Mouse (Mus musculus) limb, embryonic 10.5 days (tissue): ENCODE measurements at regions not wholly inside any gene's neighbourhood (a gene's known extent, or its start where the extent isn't known, plus 50 kb on each side); places are given as distances from the start of the nearest gene placed in this dataset.
A peak's percentile ranks its signal among the peaks of the same experiment; 100 is the strongest.

ENCODE experiments used
- DNase-seq: peaks from one replicate; pipeline ENCODE4 v3.0.0-alpha.2; 2017; ENCODE audit warnings: low spot score
- H3K27ac ChIP-seq: fragments of 300-500 bp; sonication (generic); 2 replicates; pipeline ENCODE4 v1.5.1; 2016; ENCODE audit warnings: mild to moderate bottlenecking
- H3K27me3 ChIP-seq: fragments of 300-500 bp; sonication (generic); 2 replicates; pipeline ENCODE4 v1.6.1; 2016; ENCODE audit warnings: low read depth, mild to moderate bottlenecking; ENCODE audit not compliant: poor library complexity, severe bottlenecking
- H3K36me3 ChIP-seq: fragments of 300-500 bp; sonication (generic); 2 replicates; pipeline ENCODE4 v1.6.1; 2016; ENCODE audit warnings: mild to moderate bottlenecking, moderate library complexity
- H3K4me1 ChIP-seq: fragments of 300-500 bp; sonication (generic); 2 replicates; pipeline ENCODE4 v1.6.1; 2016
- H3K4me3 ChIP-seq: fragments of 300-500 bp; sonication (generic); 2 replicates; pipeline ENCODE4 v1.5.1; 2016; ENCODE audit warnings: mild to moderate bottlenecking, moderate library complexity
- H3K9me3 ChIP-seq: fragments of 300-500 bp; sonication (generic); replicated peaks from 2 replicates; pipeline ENCODE4 v1.6.1; 2016; ENCODE audit warnings: mild to moderate bottlenecking
- WGBS: fragments of 180-500 bp; shearing (Covaris S2); methylation state at CpG from one replicate; pipeline ENCODE4 v1.1.7; 2016; 5-methylcytosine and 5-hydroxymethylcytosine counted together

DNA sequence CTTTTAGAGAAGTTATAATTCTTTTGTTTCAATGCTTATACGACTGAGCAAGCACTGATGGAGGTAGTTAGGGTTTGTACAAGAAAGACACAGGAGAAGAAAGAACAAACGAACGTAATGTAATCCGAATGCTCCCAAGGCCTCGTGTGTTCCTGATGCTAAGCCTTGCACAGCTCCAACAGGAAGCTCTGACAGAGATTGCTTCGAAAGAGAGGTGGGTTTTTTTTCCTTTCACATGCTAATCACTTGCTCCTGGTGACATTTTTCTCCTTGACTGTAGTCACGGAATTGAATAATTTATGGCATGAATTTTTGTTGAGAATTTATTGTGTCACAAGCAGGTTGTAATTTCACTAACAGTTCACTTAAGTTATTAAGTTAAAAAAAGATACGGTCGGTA is 150.8 kb upstream of the Psmd7 start:
- H3K36me3 ChIP-seq: no peaks in the 10 kb centered on the region
- DNase-seq: no peak
- H3K9me3 ChIP-seq: 0 out of 2 replicates have a peak, but pooled peaks cover 5% of the 10 kb centered on the region
- H3K4me3 ChIP-seq: no peak overlapping the region
- no peaks in the 10 kb centered on the region for H3K4me1 ChIP-seq
- WGBS: 80% methylated on average over 9 of the region's 9 CpGs
- no peaks in the 10 kb centered on the region for H3K27me3 ChIP-seq
- no peak overlapping the region for H3K27ac ChIP-seq

DNA sequence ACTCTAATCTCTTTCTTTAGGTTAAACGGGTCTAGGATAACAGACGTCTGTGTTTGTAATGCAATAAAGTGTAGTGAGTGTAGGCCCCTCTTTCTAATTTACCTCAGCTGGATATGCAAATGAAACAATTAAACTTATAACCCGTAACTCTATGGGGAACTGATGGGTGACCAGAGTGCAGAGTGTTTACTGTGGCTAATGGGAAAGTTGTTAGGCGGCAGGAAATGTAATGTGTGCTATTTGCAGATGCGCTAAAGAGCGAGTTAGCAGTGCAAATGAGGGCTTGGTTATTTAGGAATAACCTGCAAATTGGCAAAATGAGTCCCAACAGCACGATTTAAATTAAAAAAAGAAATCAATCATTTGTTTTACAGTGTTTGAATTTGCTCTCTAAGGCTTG is 168.8 kb upstream of the Psmd7 start:
- DNase-seq: no peak
- Histone ChIP-seq H3K9me3 (no peaks in the 10 kb centered on the region), H3K27me3 (no peaks in the 10 kb centered on the region), H3K4me1 (no peaks in the 10 kb centered on the region), H3K36me3 (no peaks in the 10 kb centered on the region), H3K4me3 (no peak overlapping the region), H3K27ac (no peak overlapping the region)
- WGBS: 77% methylated on average over 7 of the region's 7 CpGs

DNA sequence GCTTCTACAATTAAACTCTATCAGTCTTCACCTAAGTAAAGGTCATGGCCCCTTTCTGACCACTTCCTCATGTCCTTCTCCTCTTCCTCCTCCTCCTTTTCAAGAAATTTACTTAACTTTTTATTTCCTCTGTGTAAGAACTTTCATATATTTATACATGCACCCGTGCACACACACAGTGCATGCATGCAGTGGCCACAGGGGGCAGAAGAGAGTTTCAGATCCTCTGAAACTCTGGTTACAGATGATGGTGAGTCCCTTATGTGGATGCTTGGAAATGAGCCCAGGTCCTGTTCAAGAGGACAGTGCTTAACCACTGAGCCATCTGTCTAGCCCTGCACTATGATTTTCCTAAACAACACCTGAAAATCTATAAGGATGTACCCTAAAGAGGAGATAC is 170.4 kb upstream of the Psmd7 start:
- H3K27me3 ChIP-seq: no peaks in the 10 kb centered on the region
- DNase-seq: no peak
- WGBS: 78% methylated on average over 1 of the region's 1 CpGs

DNA sequence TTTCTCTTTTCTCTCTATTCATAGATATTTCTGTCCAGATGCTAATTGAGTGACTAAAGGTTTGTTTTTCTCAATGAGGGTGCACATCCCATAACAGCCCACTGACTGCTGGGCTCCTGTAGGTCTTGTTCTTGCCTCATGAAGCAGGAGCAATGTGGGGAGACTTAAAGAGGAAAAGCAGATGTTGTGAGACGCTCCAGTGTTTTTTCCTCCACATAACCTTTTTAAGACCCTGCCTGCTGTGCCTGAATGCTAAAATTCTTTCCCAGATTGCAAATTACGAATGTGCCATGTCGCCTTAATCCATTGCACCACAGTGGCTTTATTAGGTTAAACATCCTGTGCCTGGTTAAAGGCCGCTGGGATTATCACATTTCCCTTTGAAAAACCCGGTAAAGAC is 165.5 kb upstream of the Zfhx3 start:
- H3K27ac ChIP-seq: no peak overlapping the region
- 12% methylated on average over 5 of the region's 5 CpGs for WGBS
- H3K36me3 ChIP-seq: no peaks in the 10 kb centered on the region
- no peaks in the 10 kb centered on the region for H3K27me3 ChIP-seq
- no peaks in the 10 kb centered on the region for H3K9me3 ChIP-seq
- DNase-seq: no peak
- peaks cover 23% of the 10 kb centered on the region for H3K4me1 ChIP-seq
- H3K4me3 ChIP-seq: 0 out of 2 replicates have a peak overlapping the region, but pooled peaks have one; percentile 6

More for the DNA sequence above, 170.4 kb upstream of the Psmd7 start:
- no peak overlapping the region for H3K4me3 ChIP-seq
- no peak overlapping the region for H3K27ac ChIP-seq
- H3K9me3 ChIP-seq: no peaks in the 10 kb centered on the region
- no peaks in the 10 kb centered on the region for H3K4me1 ChIP-seq
- H3K36me3 ChIP-seq: no peaks in the 10 kb centered on the region

DNA sequence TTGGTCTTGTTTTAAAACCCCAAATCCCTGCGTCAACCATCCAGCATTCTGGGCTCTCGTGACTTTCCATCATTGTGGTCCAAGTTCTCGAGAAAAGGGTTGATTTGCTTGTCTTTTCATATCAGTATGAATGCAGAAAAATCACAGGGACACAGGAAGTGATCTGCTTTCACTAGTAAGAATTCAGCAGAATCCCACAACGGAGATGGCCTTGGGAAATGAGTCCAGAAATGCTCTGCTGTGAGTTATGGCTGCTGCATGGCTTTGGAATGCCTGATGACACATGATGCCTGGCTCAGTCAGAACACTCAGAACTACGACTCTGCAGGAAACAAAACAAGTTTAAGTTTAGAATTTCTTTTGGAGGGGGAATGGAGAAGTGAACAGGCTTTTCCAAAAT is 156.7 kb upstream of the Zfhx3 start:
- H3K36me3 ChIP-seq: no peaks in the 10 kb centered on the region
- DNase-seq: no peak
- no peaks in the 10 kb centered on the region for H3K27me3 ChIP-seq
- no peaks in the 10 kb centered on the region for H3K4me1 ChIP-seq
- 82% methylated on average over 5 of the region's 5 CpGs for WGBS
- no peak overlapping the region for H3K4me3 ChIP-seq
- H3K9me3 ChIP-seq: no peaks in the 10 kb centered on the region
- H3K27ac ChIP-seq: no peak overlapping the region

DNA sequence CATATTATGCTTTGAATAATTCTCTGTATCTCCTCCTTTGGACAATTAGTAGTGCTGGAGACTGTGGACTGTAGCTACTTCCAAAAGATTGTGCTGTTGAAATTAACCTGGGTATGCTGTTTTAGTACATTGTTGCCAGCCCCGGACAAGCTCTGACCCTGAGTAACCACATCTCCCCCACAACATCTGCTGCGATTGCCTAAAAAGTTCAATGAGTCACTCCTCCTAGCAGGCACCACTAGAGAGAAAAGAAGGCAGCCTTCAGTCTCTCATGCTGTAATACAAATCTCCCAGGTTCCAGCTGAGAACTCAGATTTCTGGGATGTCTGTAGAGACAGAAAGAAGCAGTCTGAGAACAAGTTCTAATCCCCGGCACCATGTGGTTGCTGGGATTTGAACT is 150.2 kb upstream of the Zfhx3 start:
- Histone ChIP-seq H3K4me3 (no peak overlapping the region), H3K36me3 (no peaks in the 10 kb centered on the region), H3K27ac (no peak overlapping the region), H3K27me3 (no peaks in the 10 kb centered on the region), H3K4me1 (no peaks in the 10 kb centered on the region), H3K9me3 (no peaks in the 10 kb centered on the region)
- no peak for DNase-seq
- WGBS: 86% methylated on average over 3 of the region's 3 CpGs

DNA sequence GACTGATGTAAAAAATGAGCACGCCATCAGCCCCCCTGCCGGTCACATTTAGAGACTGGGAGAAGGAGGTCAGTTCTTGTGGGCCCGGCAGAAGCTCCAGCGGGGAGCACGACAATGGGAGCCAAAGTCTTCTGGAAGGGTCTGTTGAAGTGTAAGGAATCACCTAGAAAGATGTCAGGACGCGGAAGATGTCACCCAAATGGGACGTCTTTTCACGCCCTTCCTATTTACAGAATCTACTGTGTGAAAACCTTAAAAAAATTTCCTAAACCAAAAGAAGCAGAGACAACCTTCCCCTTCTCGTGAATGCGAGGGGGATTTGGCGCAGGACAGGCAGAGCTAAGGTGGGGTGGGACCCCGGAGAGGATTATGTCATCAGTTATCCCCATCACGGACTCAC is 127.5 kb upstream of the Zfhx3 start:
- Histone ChIP-seq H3K4me1 (peaks cover 32% of the 10 kb centered on the region), H3K27ac (peak overlapping the region; percentile 46; the same call in 1 of the 2 replicates), H3K9me3 (no peaks in the 10 kb centered on the region), H3K27me3 (no peaks in the 10 kb centered on the region), H3K4me3 (no peak overlapping the region), H3K36me3 (no peaks in the 10 kb centered on the region)
- DNase-seq: no peak
- WGBS: 80% methylated on average over 14 of the region's 14 CpGs

DNA sequence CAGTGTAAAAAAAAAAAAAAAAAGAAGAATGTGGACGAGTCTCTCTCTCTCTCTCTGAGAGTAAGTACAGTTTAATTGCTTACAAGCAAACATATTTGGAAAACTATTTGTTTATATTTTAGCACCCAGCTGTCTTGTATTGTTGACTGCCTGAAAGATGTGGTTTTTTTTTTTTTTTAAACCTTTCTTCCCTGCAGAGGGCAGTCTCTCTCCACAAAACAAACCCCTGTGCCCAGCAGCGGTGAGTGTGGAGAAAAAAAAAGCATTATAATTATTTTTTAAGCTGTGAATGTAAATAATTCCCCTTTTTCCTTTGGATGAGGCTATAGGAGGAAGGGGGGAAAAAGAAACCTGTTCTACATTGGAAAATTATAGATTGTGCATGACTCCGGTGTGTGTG is 126.7 kb upstream of the Zfhx3 start:
- Histone ChIP-seq H3K36me3 (no peaks in the 10 kb centered on the region), H3K4me3 (no peak overlapping the region), H3K9me3 (no peaks in the 10 kb centered on the region), H3K27ac (no peak overlapping the region; the same call in 1 of the 2 replicates), H3K4me1 (peaks cover 41% of the 10 kb centered on the region), H3K27me3 (no peaks in the 10 kb centered on the region)
- no peak for DNase-seq
- WGBS: 37% methylated on average over 3 of the region's 3 CpGs

DNA sequence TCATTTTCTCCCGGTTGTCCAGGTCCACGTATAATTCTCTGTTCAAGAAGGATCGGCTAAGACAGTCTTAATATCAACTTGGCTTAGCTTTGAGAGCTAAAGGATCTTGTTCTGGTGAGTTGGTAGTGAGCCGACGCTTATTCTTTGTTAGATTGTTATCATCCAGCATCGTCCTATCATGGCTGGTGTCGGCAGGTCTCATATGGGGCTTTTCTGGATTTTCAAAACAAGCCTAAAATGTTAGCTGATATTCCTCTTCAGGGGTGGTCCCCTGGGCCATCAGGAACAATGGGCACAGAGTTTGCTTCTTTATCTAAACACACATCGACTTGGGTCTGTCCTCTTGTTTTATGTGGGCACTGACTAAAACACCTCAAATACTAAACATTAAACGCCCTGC is 124.6 kb upstream of the Zfhx3 start:
- no peak overlapping the region for H3K4me3 ChIP-seq
- no peak overlapping the region for H3K27ac ChIP-seq
- 85% methylated on average over 9 of the region's 9 CpGs for WGBS

DNA sequence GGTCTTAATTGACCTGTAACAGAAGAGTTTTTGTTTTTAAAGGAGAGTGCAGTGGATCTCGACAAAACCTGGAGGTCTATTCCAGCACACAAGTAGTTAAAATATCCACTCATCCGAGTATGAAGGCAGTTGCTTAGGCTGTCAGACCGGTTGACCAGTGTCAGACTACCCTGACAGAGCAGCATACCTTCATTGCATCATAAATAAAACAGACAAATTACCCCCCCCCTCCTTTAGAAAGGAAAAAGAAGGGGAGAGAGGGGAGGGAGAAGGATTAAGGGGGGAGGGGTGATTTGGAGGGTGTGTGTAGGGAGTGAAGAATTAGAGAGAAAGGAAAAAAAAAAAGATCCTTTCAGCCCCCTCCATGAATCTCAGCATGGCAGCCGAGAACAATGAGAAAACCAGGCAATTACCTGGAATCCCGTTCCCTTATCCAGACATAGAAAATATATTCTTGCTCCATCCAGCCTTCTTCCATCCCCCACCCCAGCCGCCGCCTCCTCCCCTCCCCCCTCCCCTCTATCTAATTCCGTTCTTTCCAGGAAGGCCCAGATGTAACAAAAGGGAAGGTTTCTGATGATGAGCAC is 122.2 kb upstream of the Zfhx3 start:
- peak; percentile 44 for DNase-seq
- Histone ChIP-seq H3K27ac (peak overlapping the region; percentile 79), H3K4me3 (no peak overlapping the region), H3K9me3 (no peaks in the 10 kb centered on the region), H3K36me3 (no peaks in the 10 kb centered on the region), H3K27me3 (no peaks in the 10 kb centered on the region), H3K4me1 (peaks cover 77% of the 10 kb centered on the region)
- 4% methylated on average over 8 of the region's 8 CpGs for WGBS

More for the DNA sequence above, 124.6 kb upstream of the Zfhx3 start:
- DNase-seq: no peak
- no peaks in the 10 kb centered on the region for H3K36me3 ChIP-seq
- peaks cover 60% of the 10 kb centered on the region for H3K4me1 ChIP-seq
- H3K27me3 ChIP-seq: no peaks in the 10 kb centered on the region
- no peaks in the 10 kb centered on the region for H3K9me3 ChIP-seq

DNA sequence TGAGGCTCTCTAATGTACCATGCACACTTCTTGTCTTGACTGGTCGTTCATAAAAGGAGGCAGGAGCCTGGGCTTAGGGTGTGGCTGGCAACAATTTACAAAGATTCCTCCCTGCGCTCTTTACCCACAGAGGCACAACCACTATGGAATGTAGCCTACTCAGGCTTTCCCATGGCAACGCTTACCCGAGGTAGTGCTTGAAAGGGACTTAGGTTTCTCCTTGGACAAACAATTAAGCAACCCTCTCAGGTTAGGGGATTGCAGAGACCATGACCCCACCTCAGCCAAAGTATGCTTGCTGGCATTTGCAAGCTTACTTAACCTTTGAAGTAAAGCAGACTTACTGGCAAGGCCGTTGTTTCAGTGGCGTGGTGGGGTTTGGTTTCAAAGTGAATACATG is 120.9 kb upstream of the Zfhx3 start:
- Histone ChIP-seq H3K27ac (peak overlapping the region; percentile 79), H3K4me1 (peaks cover 70% of the 10 kb centered on the region)
- peak; percentile 37 for DNase-seq

DNA sequence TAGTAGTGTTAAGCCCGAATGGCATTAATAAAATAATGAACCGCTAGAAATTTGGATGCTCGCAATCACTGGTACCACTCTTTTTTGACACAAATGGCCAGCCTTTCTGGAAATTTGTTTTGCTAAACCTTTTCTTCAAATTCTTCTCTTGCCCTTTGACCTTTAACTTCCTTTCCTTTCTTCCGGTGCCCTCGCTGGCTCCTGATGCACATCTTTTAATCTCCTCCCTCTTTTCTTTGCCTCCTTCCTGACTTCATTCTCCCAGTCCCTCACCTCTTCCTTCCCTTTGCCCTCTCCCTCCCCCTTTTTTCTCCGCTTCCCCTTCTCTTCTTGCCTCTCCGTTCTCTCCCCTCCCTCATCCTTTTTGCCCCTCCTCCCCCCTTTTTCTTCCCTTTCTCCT is 118.3 kb upstream of the Zfhx3 start:
- 6% methylated on average over 7 of the region's 7 CpGs for WGBS
- no peak for DNase-seq
- peak overlapping the region; percentile 38 for H3K4me3 ChIP-seq
- H3K36me3 ChIP-seq: no peaks in the 10 kb centered on the region
- no peaks in the 10 kb centered on the region for H3K27me3 ChIP-seq
- H3K9me3 ChIP-seq: no peaks in the 10 kb centered on the region
- peak overlapping the region; percentile 88 for H3K27ac ChIP-seq
- H3K4me1 ChIP-seq: peaks cover 80% of the 10 kb centered on the region

More for the DNA sequence above, 120.9 kb upstream of the Zfhx3 start:
- WGBS: 31% methylated on average over 6 of the region's 6 CpGs
- Histone ChIP-seq H3K36me3 (no peaks in the 10 kb centered on the region), H3K4me3 (no peak overlapping the region), H3K9me3 (no peaks in the 10 kb centered on the region), H3K27me3 (no peaks in the 10 kb centered on the region)

DNA sequence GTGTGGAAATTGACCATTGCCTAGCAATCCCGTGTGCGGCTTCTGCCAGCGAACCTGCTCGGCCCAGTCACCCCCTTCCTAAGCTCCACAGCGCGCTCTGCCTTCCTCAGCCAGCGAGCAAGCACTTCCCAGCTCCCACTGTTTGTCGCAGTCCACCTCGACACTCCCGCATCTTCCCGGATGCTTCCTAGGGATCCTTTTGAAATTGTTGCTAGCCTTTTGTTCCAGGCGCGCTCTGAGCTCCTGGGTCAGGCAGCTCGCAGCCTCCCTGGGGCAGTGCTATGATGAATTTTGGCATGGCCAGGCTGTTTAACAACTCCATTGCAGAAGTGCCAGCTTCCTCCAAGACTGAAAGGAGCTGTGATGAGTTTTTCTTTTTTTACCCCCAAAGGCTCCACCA is 117.8 kb upstream of the Zfhx3 start:
- Histone ChIP-seq H3K36me3 (no peaks in the 10 kb centered on the region), H3K27ac (peak overlapping the region; percentile 88), H3K27me3 (no peaks in the 10 kb centered on the region), H3K4me1 (peaks cover 78% of the 10 kb centered on the region), H3K4me3 (peak overlapping the region; percentile 38), H3K9me3 (no peaks in the 10 kb centered on the region)
- WGBS: 1% methylated on average over 14 of the region's 14 CpGs
- DNase-seq: peak; percentile 62
